Mouse (Mus musculus): Measurements from ENCODE around the gene Slc9a5. TPM values are rescaled to one million over a fixed set of nuclear protein-coding genes. Genes with fewer than 3 reads are reported as not detected.

The Slc9a5 gene
- polyA plus RNA-seq, 1 experiment from 2014 or later: 0.29 TPM

DNA sequence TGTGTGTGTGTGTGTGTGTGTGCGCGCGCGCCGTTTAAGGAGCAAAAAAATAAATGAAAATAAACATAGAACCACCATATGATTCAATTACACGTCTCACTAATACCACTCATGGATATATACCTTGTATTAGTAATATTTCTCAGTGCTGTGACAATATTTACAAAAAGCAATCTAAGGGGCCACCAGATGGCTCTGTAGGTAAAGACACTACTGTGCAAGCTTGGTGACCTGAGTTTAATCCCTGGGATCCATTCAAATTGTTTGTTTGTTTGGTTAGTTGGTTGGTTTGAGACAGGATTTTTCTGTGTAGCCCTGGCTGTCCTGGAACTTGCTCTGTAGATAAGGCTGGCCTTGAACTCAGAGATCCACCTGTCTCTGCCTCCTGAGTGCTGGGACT lies 61.3 kb downstream of the Slc9a5 start:
- no peak overlapping the region for H3K4me2 ChIP-seq (replicated peaks; ENCODE audit: low read depth)
- H3K9me3 ChIP-seq (ENCODE audit: control insufficient read depth, low read length): no peaks in the 10 kb centered on the region
- no peak overlapping the region for H3K27ac ChIP-seq (replicated peaks)
- H3K4me1 ChIP-seq (replicated peaks; ENCODE audit: control insufficient read depth, insufficient read depth): peaks cover 5% of the 10 kb centered on the region; the same call in 1 of the 2 replicates
- no peaks in the 10 kb centered on the region for H3K36me3 ChIP-seq (ENCODE audit: control insufficient read depth, insufficient read depth, low read length)
- TF ChIP-seq CTCF (IDR thresholded peaks at IDR 0.05; ENCODE audit: low read depth) (peak; percentile 12; the same call in 1 of the 2 replicates), EP300 (optimal IDR thresholded peaks at IDR 0.05) (no peak)
- DNase-seq (ENCODE audit: low spot score): no peak
- no peaks in the 10 kb centered on the region for H3K27me3 ChIP-seq (ENCODE audit: control insufficient read depth, insufficient read depth, low read length)
- no peak overlapping the region for H3K9ac ChIP-seq (ENCODE audit: low read length)
- no peak for ATAC-seq (ENCODE audit: low FRiP score, low TSS enrichment)
- H3K4me3 ChIP-seq (ENCODE audit: low read depth, low read length): no peak overlapping the region
- WGBS: 89% methylated on average over 6 of the region's 6 CpGs

- Histone ChIP-seq H3K27ac (replicated peaks) (no peak within 1 kb of the TSS), H3K9ac (ENCODE audit: low read length) (0 out of 2 replicates have a peak within 1 kb of the TSS, but pooled peaks have one; percentile 8), H3K4me3 (ENCODE audit: low read depth, low read length) (peak within 1 kb of the TSS; percentile 28), H3K4me2 (replicated peaks; ENCODE audit: low read depth) (peak within 1 kb of the TSS; percentile 52), H3K27me3 (ENCODE audit: control insufficient read depth, insufficient read depth, low read length) (no peaks in the 10 kb centered on the region), H3K4me1 (replicated peaks; ENCODE audit: control insufficient read depth, insufficient read depth) (peaks cover 2% of the 10 kb centered on the region; the same call in 1 of the 2 replicates), H3K9me3 (ENCODE audit: control insufficient read depth, low read length) (no peaks in the 10 kb centered on the region), H3K36me3 (ENCODE audit: control insufficient read depth, insufficient read depth, low read length) (no peaks in the 10 kb centered on the region)
- DNase-seq (ENCODE audit: low spot score) (peak; percentile 89), ATAC-seq (ENCODE audit: low FRiP score, low TSS enrichment) (peak; percentile 98)
- TF ChIP-seq EP300 (optimal IDR thresholded peaks at IDR 0.05) (no peak), CTCF (IDR thresholded peaks at IDR 0.05; ENCODE audit: low read depth) (peak; percentile 65)
- WGBS: 2% methylated on average over 32 of the region's 34 CpGs
Observed at GRCm38 (mm10) chr8:105413391-105413790, 64.7 kb downstream of the Slc9a5 start, which contains the start of the genes Kctd19 and Lrrc36. Kctd19 (minus strand) TSS chr8:105413502. Lrrc36 (plus strand) TSS chr8:105413571.

DNA sequence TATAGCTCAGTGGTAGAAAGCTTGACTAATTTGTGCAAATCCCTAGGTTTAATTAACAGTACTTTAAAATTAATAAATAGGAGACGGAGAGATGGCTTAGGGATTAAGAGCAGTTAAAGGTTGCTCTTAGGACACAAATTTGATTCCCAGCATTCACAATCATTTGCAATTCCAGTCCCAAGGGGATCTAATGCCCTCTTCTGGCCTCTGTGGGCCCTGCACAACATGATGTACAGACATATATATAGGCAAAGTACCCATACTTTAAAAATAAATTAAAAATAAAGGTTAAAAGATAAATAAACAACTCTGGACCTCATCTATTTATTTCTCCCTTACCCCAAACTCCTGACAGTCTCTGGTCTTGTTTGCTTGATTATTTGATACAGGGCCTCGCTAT lies 70.3 kb downstream of the Slc9a5 start:
- ATAC-seq (ENCODE audit: low FRiP score, low TSS enrichment) (no peak), DNase-seq (ENCODE audit: low spot score) (no peak)
- no peaks in the 10 kb centered on the region for H3K9me3 ChIP-seq (ENCODE audit: control insufficient read depth, low read length)
- 90% methylated on average over 2 of the region's 2 CpGs for WGBS
- no peaks in the 10 kb centered on the region for H3K27me3 ChIP-seq (ENCODE audit: control insufficient read depth, insufficient read depth, low read length)
- H3K36me3 ChIP-seq (ENCODE audit: control insufficient read depth, insufficient read depth, low read length): no peaks in the 10 kb centered on the region
- no peak overlapping the region for H3K9ac ChIP-seq (ENCODE audit: low read length)
- H3K4me3 ChIP-seq (ENCODE audit: low read depth, low read length): no peak overlapping the region
- no peak overlapping the region for H3K27ac ChIP-seq (replicated peaks)
- no peak overlapping the region for H3K4me2 ChIP-seq (replicated peaks; ENCODE audit: low read depth)
- TF ChIP-seq EP300 (optimal IDR thresholded peaks at IDR 0.05) (no peak), CTCF (IDR thresholded peaks at IDR 0.05; ENCODE audit: low read depth) (peak; percentile 40; the same call in 1 of the 2 replicates)
- no peaks in the 10 kb centered on the region for H3K4me1 ChIP-seq (replicated peaks; ENCODE audit: control insufficient read depth, insufficient read depth)

MicroRNA genes within 50 kb of the gene (microRNA counts, 519-probe panel; counts per million panel counts)
- 1,498 counts per million, percentile 1 among the panel's probes with 10 or more counts for microRNA mmu-miR-328

Small RNAs within 50 kb of the gene (microRNA-seq; reads per million reads assigned to microRNA genes)
- gene Gm27320: not detected
- gene Mir328: 232 reads per million, percentile 56 among the genes with 10 or more reads in this experiment

Other genes with a start within 250 kb of the Slc9a5 start
- not detected in 2 replicates for gene Ces4a, start 217.0 kb upstream of the Slc9a5 start, polyA plus RNA-seq (2015; fragmentation: Nextera tagmentation; extraction: Ambion mirVana)
- 31.4 and 33.5 TPM in 2 replicates for gene Cbfb, start 178.2 kb upstream of the Slc9a5 start, polyA plus RNA-seq (2015; fragmentation: Nextera tagmentation; extraction: Ambion mirVana)
- 19.1 and 21.5 TPM in 2 replicates for gene D230025D16Rik, start 123.7 kb upstream of the Slc9a5 start, polyA plus RNA-seq (2015; fragmentation: Nextera tagmentation; extraction: Ambion mirVana)
- 14.7 and 15.4 TPM in 2 replicates for gene B3gnt9, start 93.7 kb upstream of the Slc9a5 start, polyA plus RNA-seq (2015; fragmentation: Nextera tagmentation; extraction: Ambion mirVana)
- 28.6 and 30.5 TPM in 2 replicates for gene Tradd, start 84.2 kb upstream of the Slc9a5 start, polyA plus RNA-seq (2015; fragmentation: Nextera tagmentation; extraction: Ambion mirVana)
- gene Fbxl8, start 84.2 kb upstream of the Slc9a5 start, polyA plus RNA-seq (2015; fragmentation: Nextera tagmentation; extraction: Ambion mirVana): 3.5 and 3.7 TPM in 2 replicates
- 0.23 and 0.34 TPM in 2 replicates for gene Hsf4, start 79.0 kb upstream of the Slc9a5 start, polyA plus RNA-seq (2015; fragmentation: Nextera tagmentation; extraction: Ambion mirVana)
- 1.2 and 1.4 TPM in 2 replicates for gene Nol3, start 72.7 kb upstream of the Slc9a5 start, polyA plus RNA-seq (2015; fragmentation: Nextera tagmentation; extraction: Ambion mirVana)
- gene 4931428F04Rik, start 59.0 kb upstream of the Slc9a5 start, polyA plus RNA-seq (2015; fragmentation: Nextera tagmentation; extraction: Ambion mirVana): 1.9 and 3.0 TPM in 2 replicates
- gene Exoc3l, start 52.7 kb upstream of the Slc9a5 start, polyA plus RNA-seq (2015; fragmentation: Nextera tagmentation; extraction: Ambion mirVana): 3.4 and 3.7 TPM in 2 replicates
- gene E2f4, start 51.2 kb upstream of the Slc9a5 start, polyA plus RNA-seq (2015; fragmentation: Nextera tagmentation; extraction: Ambion mirVana): 31.0 and 38.5 TPM in 2 replicates
- 17.1 and 19.9 TPM in 2 replicates for gene Elmo3, start 43.2 kb upstream of the Slc9a5 start, polyA plus RNA-seq (2015; fragmentation: Nextera tagmentation; extraction: Ambion mirVana)
- gene Lrrc29, start 22.6 kb upstream of the Slc9a5 start, polyA plus RNA-seq (2015; fragmentation: Nextera tagmentation; extraction: Ambion mirVana): 2.7 and 2.8 TPM in 2 replicates
- 105 and 111 TPM in 2 replicates for gene Tmem208, start 22.5 kb upstream of the Slc9a5 start, polyA plus RNA-seq (2015; fragmentation: Nextera tagmentation; extraction: Ambion mirVana)
- 0.63 and 0.93 TPM in 2 replicates for gene Fhod1, start 890 bp upstream of the Slc9a5 start, polyA plus RNA-seq (2015; fragmentation: Nextera tagmentation; extraction: Ambion mirVana)
- gene Plekhg4, start 24.4 kb downstream of the Slc9a5 start, polyA plus RNA-seq (2015; fragmentation: Nextera tagmentation; extraction: Ambion mirVana): 0.05 and 0.10 TPM in 2 replicates
- not detected in 2 replicates for gene Kctd19, start 64.7 kb downstream of the Slc9a5 start, polyA plus RNA-seq (2015; fragmentation: Nextera tagmentation; extraction: Ambion mirVana)
- gene Lrrc36, start 64.7 kb downstream of the Slc9a5 start, polyA plus RNA-seq (2015; fragmentation: Nextera tagmentation; extraction: Ambion mirVana): 0.08 and 0.19 TPM in 2 replicates
- gene Tppp3, start 122.7 kb downstream of the Slc9a5 start, polyA plus RNA-seq (2015; fragmentation: Nextera tagmentation; extraction: Ambion mirVana): 89.9 and 99.8 TPM in 2 replicates
- 15.6 and 17.2 TPM in 2 replicates for gene Zdhhc1, start 148.1 kb downstream of the Slc9a5 start, polyA plus RNA-seq (2015; fragmentation: Nextera tagmentation; extraction: Ambion mirVana)
- gene Hsd11b2, start 169.9 kb downstream of the Slc9a5 start, polyA plus RNA-seq (2015; fragmentation: Nextera tagmentation; extraction: Ambion mirVana): 2.5 and 2.8 TPM in 2 replicates
- 96.2 and 101 TPM in 2 replicates for gene Atp6v0d1, start 217.2 kb downstream of the Slc9a5 start, polyA plus RNA-seq (2015; fragmentation: Nextera tagmentation; extraction: Ambion mirVana)

Measured in stomach, postnatal 0 days (tissue).